Mouse (Mus musculus) urinary bladder, postnatal 14 days (tissue): ENCODE results near the gene Crygn.

ENCODE experiments used
- DNase-seq: peaks from one replicate; pipeline ENCODE4 v3.0.0; 2021; ENCODE audit warnings: low spot score

Crygn gene

DNA sequence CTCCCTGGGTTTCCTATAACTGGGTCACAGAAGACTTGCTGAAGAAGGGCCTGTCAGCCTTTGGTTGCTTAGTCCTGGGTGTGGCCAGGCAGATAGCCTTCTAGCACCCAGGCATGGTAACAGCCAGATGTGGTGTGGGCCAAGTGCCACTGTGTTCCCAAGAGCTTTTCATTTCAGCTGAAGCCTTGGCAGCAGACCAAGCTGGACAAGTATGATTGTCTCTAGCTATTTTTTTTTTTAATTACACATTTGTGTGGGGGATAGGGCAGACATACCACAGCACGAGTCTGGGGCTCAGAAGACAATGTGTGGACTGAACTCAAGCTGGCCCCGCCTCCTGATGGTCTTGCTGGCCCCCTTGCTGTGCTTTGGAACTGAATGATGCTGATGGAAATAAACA is 47.8 kb downstream of the Crygn start:
- no peak for DNase-seq

DNA sequence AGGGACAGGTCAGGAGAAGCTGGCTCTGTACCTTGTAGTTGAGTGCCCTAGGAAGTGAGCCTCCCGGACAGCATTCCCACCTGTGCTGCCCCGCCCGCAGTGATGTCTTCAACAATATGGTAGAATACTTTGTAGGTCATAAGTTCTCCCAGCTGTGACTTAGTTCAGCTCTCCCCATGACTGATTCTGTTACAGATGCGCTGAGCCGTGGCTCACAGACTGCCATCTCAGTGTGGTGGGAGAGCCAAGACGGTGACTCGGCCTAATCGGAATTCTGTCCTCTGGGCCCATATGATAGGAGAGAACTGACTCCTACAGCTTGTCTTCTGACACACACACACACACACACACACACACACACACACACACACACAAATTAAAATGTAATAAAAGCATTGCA is 53.2 kb downstream of the Crygn start:
- DNase-seq = no peak

DNA sequence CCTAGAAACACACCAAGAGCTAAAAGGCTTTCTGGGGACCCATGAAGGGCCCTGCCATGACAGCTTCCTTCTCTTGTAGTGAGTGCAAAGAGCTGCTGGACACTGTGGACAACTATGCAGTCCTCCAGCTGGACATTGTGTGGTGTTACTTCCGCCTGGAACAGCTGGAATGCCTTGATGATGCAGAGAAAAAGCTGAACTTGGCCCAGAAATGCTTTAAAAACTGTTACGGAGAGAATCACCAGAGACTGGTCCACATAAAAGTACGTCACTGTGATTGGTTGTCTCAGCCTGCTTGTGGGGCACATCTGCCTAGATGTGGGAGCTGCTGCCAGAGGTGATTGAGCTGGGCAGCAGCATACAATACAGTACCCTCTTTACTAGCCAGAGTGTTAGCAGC is 56.5 kb downstream of the Crygn start:
- DNase-seq = no peak
